Mouse (Mus musculus) midbrain, embryonic 14.5 days (tissue): Measurements from ENCODE around the gene Wars2. TPM values are rescaled to one million over a fixed set of nuclear protein-coding genes. Genes with fewer than 3 reads are reported as not detected.

Experiments
- ATAC-seq: fragments of 200-750 bp; cut with Nextera tagmentation; 2 replicates; pipeline ENCODE4 v1.8.0; 2017; ENCODE audit warnings: moderate number of reproducible peaks, moderate library complexity; ENCODE audit not compliant: low FRiP score, low TSS enrichment
- DNase-seq: peaks from one replicate; pipeline ENCODE4 v3.0.0-alpha.2; 2015
- H3K27ac ChIP-seq: fragments of 300-500 bp; sonication (generic); replicated peaks from 2 replicates; pipeline ENCODE4 v1.5.1; 2014; ENCODE audit warnings: mild to moderate bottlenecking, low read depth, low read length, moderate library complexity
- H3K27me3 ChIP-seq: fragments of 300-500 bp; sonication (generic); 2 replicates; pipeline ENCODE4 v1.6.1; 2014; ENCODE audit warnings: low read length, control low read depth, mixed read lengths; ENCODE audit not compliant: control insufficient read depth, insufficient read depth
- H3K36me3 ChIP-seq: fragments of 300-500 bp; sonication (generic); 2 replicates; pipeline ENCODE4 v1.6.1; 2014; ENCODE audit warnings: low read length, control low read depth; ENCODE audit not compliant: control insufficient read depth, insufficient read depth
- H3K4me1 ChIP-seq: fragments of 300-500 bp; sonication (generic); 2 replicates; pipeline ENCODE4 v1.6.1; 2014; ENCODE audit warnings: mild to moderate bottlenecking, antibody characterized with exemption, low read length, control low read depth; ENCODE audit not compliant: control insufficient read depth, insufficient read depth
- H3K4me2 ChIP-seq: fragments of 300-500 bp; sonication (generic); 2 replicates; pipeline ENCODE4 v1.6.1; 2014; ENCODE audit warnings: mild to moderate bottlenecking, low read length, moderate library complexity
- H3K4me3 ChIP-seq: fragments of 300-500 bp; sonication (generic); replicated peaks from 2 replicates; pipeline ENCODE4 v1.5.1; 2014; ENCODE audit warnings: low read depth, low read length
- H3K9ac ChIP-seq: fragments of 300-500 bp; sonication (generic); replicated peaks from 2 replicates; pipeline ENCODE4 v1.6.1; 2014; ENCODE audit warnings: mild to moderate bottlenecking, low read length, moderate library complexity
- H3K9me3 ChIP-seq: fragments of 300-500 bp; sonication (generic); 2 replicates; pipeline ENCODE4 v1.6.1; 2016; ENCODE audit warnings: low read length, control low read depth, mixed read lengths; ENCODE audit not compliant: control insufficient read depth
- whole genome bisulfite sequencing: fragments of 180-500 bp; shearing (Covaris S2); extraction: QIAGEN DNeasy Blood & Tissue Kit; methylation state at CpG from one replicate; pipeline ENCODE4 v1.1.7; 2014; 5-methylcytosine and 5-hydroxymethylcytosine counted together
- polyA plus RNA-seq: library from polyadenylated mRNA; unstranded; fragments of >200 nt; fragmentation: Nextera tagmentation; extraction: Ambion mirVana; gene quantifications from 2 replicates; pipeline ENCODE4 v1.2.1, GENCODE M21; 2014

Wars2 gene
- 2.9 and 6.3 TPM in 2 replicates for polyA plus RNA-seq

DNA sequence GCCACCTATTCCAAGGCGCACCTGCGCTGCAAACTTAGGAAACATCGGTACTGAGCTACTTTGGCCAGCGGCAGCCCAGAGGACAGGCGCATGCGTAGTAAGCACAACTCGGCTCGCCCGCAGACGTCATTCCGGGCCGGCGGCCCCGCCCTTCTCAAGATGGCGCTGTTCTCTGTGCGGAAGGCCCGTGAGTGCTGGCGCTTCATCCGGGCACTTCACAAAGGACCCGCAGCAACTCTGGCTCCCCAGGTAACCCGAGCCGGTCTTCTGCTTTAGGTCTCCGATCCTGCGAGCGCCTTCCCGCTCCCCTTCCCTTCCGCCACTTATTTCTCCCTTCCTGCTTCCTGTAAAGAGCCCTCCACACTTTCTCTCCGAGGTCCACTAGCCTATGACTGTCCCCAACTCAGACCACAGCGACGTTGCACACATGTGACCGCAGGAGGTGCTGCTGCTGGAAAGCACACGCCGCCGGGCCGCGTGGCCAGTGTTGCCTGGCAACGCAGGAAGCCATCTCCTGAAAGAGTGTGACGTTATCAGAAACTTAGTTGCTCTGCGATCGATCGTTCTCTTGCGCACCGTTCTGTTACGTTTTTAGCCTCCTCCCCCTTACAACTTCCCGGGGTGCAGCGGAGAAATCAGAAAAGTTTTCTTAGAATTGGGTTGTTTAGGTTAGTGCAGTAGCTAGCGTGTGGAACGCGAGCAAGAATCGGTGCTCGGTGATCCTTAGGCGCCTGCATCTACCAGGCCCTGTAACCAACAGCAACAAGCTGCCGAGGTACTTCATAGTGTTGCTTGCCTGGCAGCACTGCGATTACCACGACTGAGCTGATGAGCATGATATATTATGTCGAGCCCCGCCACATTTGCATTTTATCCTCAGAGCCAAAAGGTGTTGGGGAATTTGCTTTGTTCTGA, at the start of gene Wars2:
Gene Wars2, plus strand, starts transcription at position 129 of the 915 bp plus-strand sequence.
- H3K9me3 ChIP-seq, result no peaks in the 10 kb centered on the region
- peak within 1 kb of the TSS; percentile 63 for H3K4me2 ChIP-seq
- peak within 1 kb of the TSS; percentile 91 for H3K27ac ChIP-seq
- no peaks in the 10 kb centered on the region for H3K36me3 ChIP-seq
- no peaks in the 10 kb centered on the region for H3K27me3 ChIP-seq
- DNase-seq (peak; percentile 98), ATAC-seq (peak; percentile 99)
- peak within 1 kb of the TSS; percentile 51 for H3K4me3 ChIP-seq
- H3K9ac ChIP-seq, result peak within 1 kb of the TSS; percentile 63
- peaks cover 4% of the 10 kb centered on the region for H3K4me1 ChIP-seq
- WGBS, result under 1% methylated on average over 57 of the region's 57 CpGs

GRCm38 (mm10) chr3:99096816-99097215, 44.1 kb upstream of the Wars2 start:
- H3K4me1 ChIP-seq, result no peaks in the 10 kb centered on the region
- no peak overlapping the region for H3K4me3 ChIP-seq
- DNase-seq (no peak), ATAC-seq (no peak)
- no peak overlapping the region for H3K4me2 ChIP-seq
- H3K36me3 ChIP-seq, result no peaks in the 10 kb centered on the region
- H3K27ac ChIP-seq, result no peak overlapping the region
- no peak overlapping the region for H3K9ac ChIP-seq
- no peaks in the 10 kb centered on the region for H3K27me3 ChIP-seq
- no peaks in the 10 kb centered on the region for H3K9me3 ChIP-seq
- WGBS, result 79% methylated on average over 3 of the region's 3 CpGs

GRCm38 (mm10) chr3:99110353-99111213, 30.3 kb upstream of the Wars2 start:
- no peak overlapping the region for H3K27ac ChIP-seq
- H3K4me2 ChIP-seq, result no peak overlapping the region
- H3K4me1 ChIP-seq, result no peaks in the 10 kb centered on the region
- ATAC-seq (peak; percentile 18; the same call in 1 of the 2 replicates), DNase-seq (no peak)
- no peak overlapping the region for H3K4me3 ChIP-seq
- no peak overlapping the region for H3K9ac ChIP-seq
- H3K9me3 ChIP-seq, result no peaks in the 10 kb centered on the region
- WGBS, result 81% methylated on average over 9 of the region's 9 CpGs
- H3K36me3 ChIP-seq, result no peaks in the 10 kb centered on the region
- no peaks in the 10 kb centered on the region for H3K27me3 ChIP-seq

DNA sequence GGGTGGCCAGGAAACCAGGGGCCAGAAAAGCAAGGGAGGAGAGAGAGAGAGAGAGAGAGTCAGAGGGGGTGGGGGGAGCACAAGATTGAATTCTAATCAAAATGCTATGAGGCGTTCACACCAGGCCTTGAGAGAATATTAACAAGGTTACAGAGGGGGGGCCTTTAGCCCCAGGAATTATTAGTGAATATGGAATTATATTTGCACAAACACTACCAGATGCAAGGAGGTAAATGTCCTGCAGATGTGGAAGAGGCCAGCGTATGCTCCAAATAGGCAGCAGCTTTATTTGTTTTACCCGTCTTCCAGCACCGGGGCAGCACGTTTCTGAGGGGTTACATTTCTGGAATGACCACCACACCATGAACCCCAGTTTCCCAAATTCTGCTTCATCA, 29.7 kb upstream of the Wars2 start:
- ATAC-seq (0 out of 2 replicates have a peak, but pooled peaks have one; percentile 18), DNase-seq (no peak)
- H3K4me2 ChIP-seq, result no peak overlapping the region
- no peaks in the 10 kb centered on the region for H3K27me3 ChIP-seq
- no peak overlapping the region for H3K4me3 ChIP-seq
- H3K4me1 ChIP-seq, result no peaks in the 10 kb centered on the region
- no peak overlapping the region for H3K9ac ChIP-seq
- no peak overlapping the region for H3K27ac ChIP-seq
- H3K9me3 ChIP-seq, result no peaks in the 10 kb centered on the region
- H3K36me3 ChIP-seq, result no peaks in the 10 kb centered on the region
- WGBS, result 92% methylated on average over 5 of the region's 5 CpGs

DNA sequence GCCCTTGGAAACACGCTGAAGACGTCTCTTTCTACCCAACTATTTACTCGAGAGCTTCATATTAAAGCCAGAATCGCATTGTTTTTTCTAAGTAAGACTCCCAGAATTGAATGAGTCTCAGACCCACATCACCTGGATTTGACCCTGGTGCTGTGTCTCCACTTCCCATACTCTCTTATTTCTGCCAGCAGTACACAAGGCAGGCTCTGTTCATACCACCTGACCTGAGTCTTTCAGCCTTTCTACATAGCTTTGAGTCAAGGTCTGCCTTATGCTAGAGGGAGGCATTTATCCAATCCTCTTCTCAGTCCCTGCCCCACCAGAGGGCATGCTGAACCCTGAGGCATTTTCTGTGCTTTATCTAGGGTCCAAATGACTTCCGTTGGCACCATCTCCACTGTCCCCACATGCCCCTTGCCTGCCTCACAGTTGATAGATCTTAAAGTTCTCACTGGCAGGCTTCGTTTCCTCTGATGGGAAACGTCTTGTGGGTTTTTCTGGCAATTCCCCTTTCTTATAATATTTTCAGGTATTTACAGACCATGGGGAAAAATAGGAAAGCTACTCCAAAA, 27.5 kb upstream of the Wars2 start:
- DNase-seq (no peak), ATAC-seq (no peak)
- no peaks in the 10 kb centered on the region for H3K27me3 ChIP-seq
- WGBS, result 89% methylated on average over 7 of the region's 7 CpGs
- no peaks in the 10 kb centered on the region for H3K9me3 ChIP-seq
- no peak overlapping the region for H3K9ac ChIP-seq
- H3K4me3 ChIP-seq, result no peak overlapping the region
- H3K4me2 ChIP-seq, result no peak overlapping the region
- no peaks in the 10 kb centered on the region for H3K36me3 ChIP-seq
- no peaks in the 10 kb centered on the region for H3K4me1 ChIP-seq
- H3K27ac ChIP-seq, result no peak overlapping the region

DNA sequence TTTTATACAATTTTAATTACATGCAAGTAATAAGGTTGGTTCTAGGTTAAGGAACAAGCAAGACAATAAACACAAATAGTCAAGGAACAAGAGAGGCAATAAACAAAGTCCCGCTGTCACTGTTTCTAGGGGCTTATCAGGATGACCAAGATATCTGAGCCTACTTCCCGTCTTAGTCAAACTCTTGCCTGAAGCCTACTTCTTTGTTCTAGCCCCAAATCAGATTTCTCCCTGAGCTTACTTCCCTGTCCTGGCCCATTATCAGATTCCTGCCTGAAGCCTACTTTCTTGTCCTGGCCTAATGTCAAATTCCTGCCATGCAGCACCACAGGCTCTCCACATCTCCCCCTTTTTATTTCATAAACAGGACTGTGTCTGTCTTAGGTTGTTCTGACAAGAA, 19.9 kb upstream of the Wars2 start:
- Histone ChIP-seq H3K9me3 (no peaks in the 10 kb centered on the region), H3K36me3 (no peaks in the 10 kb centered on the region), H3K27me3 (no peaks in the 10 kb centered on the region), H3K4me1 (no peaks in the 10 kb centered on the region), H3K4me2 (no peak overlapping the region), H3K9ac (no peak overlapping the region), H3K27ac (no peak overlapping the region), H3K4me3 (no peak overlapping the region)
- DNase-seq (no peak), ATAC-seq (no peak)
- 79% methylated on average over 2 of the region's 2 CpGs for WGBS

DNA sequence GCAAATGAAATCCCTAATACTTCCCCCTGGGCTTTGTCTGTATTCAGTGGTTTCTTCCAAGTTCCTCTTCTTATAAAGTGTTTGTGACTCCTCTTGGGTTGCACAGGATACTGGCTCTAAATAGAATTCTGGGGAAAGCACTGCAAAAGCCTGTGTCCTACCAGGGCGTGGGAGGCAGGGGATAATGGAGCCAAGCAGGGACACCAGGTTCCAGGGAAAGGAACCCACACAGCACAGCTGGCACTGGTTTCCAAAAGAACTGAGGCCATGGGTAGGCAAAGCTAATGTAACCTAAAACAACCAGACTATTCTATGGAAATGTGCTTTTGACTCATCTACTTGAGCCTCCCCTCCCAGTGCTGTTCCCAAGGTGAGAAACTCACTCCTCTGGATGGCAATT, 10.3 kb upstream of the Wars2 start:
- Histone ChIP-seq H3K4me3 (no peak overlapping the region), H3K9ac (no peak overlapping the region), H3K27me3 (no peaks in the 10 kb centered on the region), H3K4me2 (no peak overlapping the region), H3K36me3 (no peaks in the 10 kb centered on the region), H3K27ac (no peak overlapping the region), H3K4me1 (no peaks in the 10 kb centered on the region), H3K9me3 (no peaks in the 10 kb centered on the region)
- ATAC-seq (no peak), DNase-seq (no peak)
- 90% methylated on average over 1 of the region's 1 CpGs for WGBS

DNA sequence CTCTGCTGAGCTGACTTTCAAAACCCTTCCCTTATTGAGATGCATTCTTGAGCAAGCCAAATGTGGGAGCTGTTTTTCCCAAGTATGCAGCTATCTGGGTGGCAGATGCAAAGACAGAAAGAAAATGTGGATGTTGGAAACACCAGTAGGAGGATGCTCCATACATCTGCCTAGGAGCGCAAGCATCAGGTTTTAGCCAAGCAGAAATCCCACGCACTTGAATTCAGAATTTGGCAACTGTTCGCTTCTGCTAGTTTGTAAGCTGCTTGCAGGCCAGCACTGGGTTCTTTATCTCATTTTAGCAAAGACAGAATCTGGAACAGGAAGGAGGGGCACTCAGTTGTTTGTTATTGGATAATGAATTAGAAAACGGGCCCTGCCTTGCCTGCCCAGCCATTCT, 8.9 kb upstream of the Wars2 start:
- Histone ChIP-seq H3K4me2 (no peak overlapping the region), H3K4me3 (no peak overlapping the region), H3K27ac (no peak overlapping the region), H3K9me3 (no peaks in the 10 kb centered on the region), H3K36me3 (no peaks in the 10 kb centered on the region), H3K9ac (no peak overlapping the region), H3K4me1 (no peaks in the 10 kb centered on the region), H3K27me3 (no peaks in the 10 kb centered on the region)
- ATAC-seq (no peak), DNase-seq (no peak)
- 96% methylated on average over 4 of the region's 4 CpGs for WGBS
